Mouse (Mus musculus) CH12.LX (cell line): Measurements from ENCODE around the gene Ddias. TPM values are rescaled to one million over a fixed set of nuclear protein-coding genes. Genes with fewer than 3 reads are reported as not detected.

ENCODE experiments used
- DNase-seq: peaks from one replicate; pipeline ENCODE4 v3.0.0-alpha.2; 2013; ENCODE audit errors: extremely low read depth
- H3K27ac ChIP-seq: 2 replicates; pipeline ENCODE4 v1.5.1; 2012; ENCODE audit warnings: low read depth, mild to moderate bottlenecking, control low read depth, moderate library complexity; ENCODE audit not compliant: insufficient read depth
- H3K27me3 ChIP-seq: replicated peaks from 2 replicates; pipeline ENCODE3; 2012; ENCODE audit warnings: inconsistent platforms
- H3K36me3 ChIP-seq, 2 experiments: replicated peaks in 1 of 2; 2 replicates each; pipeline versions ENCODE3 to v1.6.1; 2012; ENCODE audit warnings: inconsistent platforms in 1 of 2, low read length in 1 of 2, mild to moderate bottlenecking in 1 of 2, mixed read lengths in 1 of 2, moderate library complexity in 1 of 2; ENCODE audit not compliant: control insufficient read depth in 1 of 2, insufficient read depth in 1 of 2
- H3K4me1 ChIP-seq, 2 experiments: 2 replicates each; pipeline ENCODE4 v1.6.1; 2012; ENCODE audit warnings: inconsistent platforms in 1 of 2, moderate library complexity in 1 of 2; ENCODE audit not compliant: insufficient read depth in 2 of 2, control insufficient read depth in 1 of 2
- H3K4me2 ChIP-seq: 2 replicates; pipeline ENCODE4 v1.6.1; 2012; ENCODE audit warnings: low read depth, mild to moderate bottlenecking, control low read depth; ENCODE audit not compliant: poor library complexity, insufficient read depth, severe bottlenecking
- H3K4me3 ChIP-seq, 3 experiments: fragments of 150-350 bp in 1 of 3; sonication (generic) in 1 of 3; replicated peaks in 1 of 3; 2 replicates each; pipeline versions ENCODE3 to v1.5.1; 2011 to 2012; ENCODE audit warnings: low read depth in 2 of 3, low read length in 2 of 3, mild to moderate bottlenecking in 2 of 3, moderate library complexity in 2 of 3, control low read depth in 1 of 3, improper control_type of control experiment in 1 of 3, inconsistent platforms in 1 of 3, mixed read lengths in 1 of 3; ENCODE audit not compliant: poor library complexity in 1 of 3
- H3K79me2 ChIP-seq: replicated peaks from 2 replicates; pipeline ENCODE4 v1.6.1; 2012; ENCODE audit warnings: mild to moderate bottlenecking, moderate library complexity; ENCODE audit not compliant: control insufficient read depth, poor library complexity, insufficient read depth, severe bottlenecking; ENCODE audit errors: extremely low read depth
- H3K9ac ChIP-seq: 2 replicates; pipeline ENCODE4 v1.6.1; 2012; ENCODE audit warnings: low read depth, mild to moderate bottlenecking, control low read depth, moderate library complexity; ENCODE audit not compliant: insufficient read depth
- H3K9me3 ChIP-seq: replicated peaks from 2 replicates; pipeline ENCODE3; 2012; ENCODE audit warnings: low read length, inconsistent platforms, mixed read lengths
- CHD1 ChIP-seq: IDR thresholded peaks from 2 replicates; pipeline ENCODE4 v1.6.1; 2012; ENCODE audit warnings: low read depth, low read length, improper control_type of control experiment, inconsistent platforms
- MAFK ChIP-seq: IDR thresholded peaks from 2 replicates; pipeline ENCODE4 v1.6.1; 2011; ENCODE audit warnings: low read length, improper control_type of control experiment; ENCODE audit not compliant: insufficient replicate concordance
- MEF2A ChIP-seq: IDR thresholded peaks from 2 replicates; pipeline ENCODE4 v1.6.1; 2014; ENCODE audit warnings: low read depth, mild to moderate bottlenecking, inconsistent platforms, low read length, improper control_type of control experiment, borderline replicate concordance
- NRF1 ChIP-seq: IDR thresholded peaks from 2 replicates; pipeline ENCODE4 v1.6.1; 2014; ENCODE audit warnings: low read depth, mild to moderate bottlenecking, inconsistent platforms, low read length, improper control_type of control experiment, moderate library complexity
- PAX5 ChIP-seq: IDR thresholded peaks from 2 replicates; pipeline ENCODE4 v1.6.1; 2012; ENCODE audit warnings: low read length, inconsistent platforms, mixed read lengths
- POLR2AphosphoS2 ChIP-seq: IDR thresholded peaks from 2 replicates; pipeline ENCODE4 v1.6.1; 2011; ENCODE audit warnings: low read depth, low read length, improper control_type of control experiment
- SIN3A ChIP-seq: IDR thresholded peaks from 2 replicates; pipeline ENCODE4 v1.6.1; 2012; ENCODE audit warnings: low read length, improper control_type of control experiment, inconsistent platforms
- TCF12 ChIP-seq: IDR thresholded peaks from 2 replicates; pipeline ENCODE4 v1.6.1; 2014; ENCODE audit warnings: low read depth, mild to moderate bottlenecking, inconsistent platforms, low read length, improper control_type of control experiment
- ZMIZ1 ChIP-seq: IDR thresholded peaks from 2 replicates; pipeline ENCODE4 v1.6.1; 2012; ENCODE audit warnings: low read depth, mild to moderate bottlenecking, inconsistent platforms, low read length, improper control_type of control experiment
- dilution Hi-C: fragments of 300-500 bp; cut with MboI; formaldehyde crosslinking; loops from 2 replicates; pipeline ENCODE4 v1.14.3; 2020; ENCODE audit warnings: low sequenced_read_pairs; ENCODE audit not compliant: extremely low pct_unique_long_range_greater_than_20kb, extremely low pct_ligation_motif_present
- in situ Hi-C: fragments of 300-500 bp; cut with MboI; formaldehyde crosslinking; loops from 3 replicates; pipeline ENCODE4 v1.14.3; 2019; ENCODE audit warnings: low sequenced_read_pairs, low pct_ligation_motif_present, low pct_unique_long_range_greater_than_20kb, mixed read lengths
- polyA plus RNA-seq: library from polyadenylated mRNA; unstranded; fragments of >175 nt; gene quantifications from 2 replicates; pipeline ENCODE4 v1.2.1, GENCODE M21; 2012; ENCODE audit warnings: low read depth; ENCODE audit not compliant: insufficient read length
- total RNA-seq, 2 experiments: library from RNA; depleted of rRNA; stranded (reverse); fragments of 300-350 nt in 1 of 2; fragments of >200 nt in 1 of 2; gene quantifications; 2 replicates each; pipeline ENCODE4 v1.2.3; 2012 to 2014

The Ddias gene
- total and polyA plus RNA-seq, 3 experiments = 17.5 to 38.0 (median 24.0) TPM

DNA sequence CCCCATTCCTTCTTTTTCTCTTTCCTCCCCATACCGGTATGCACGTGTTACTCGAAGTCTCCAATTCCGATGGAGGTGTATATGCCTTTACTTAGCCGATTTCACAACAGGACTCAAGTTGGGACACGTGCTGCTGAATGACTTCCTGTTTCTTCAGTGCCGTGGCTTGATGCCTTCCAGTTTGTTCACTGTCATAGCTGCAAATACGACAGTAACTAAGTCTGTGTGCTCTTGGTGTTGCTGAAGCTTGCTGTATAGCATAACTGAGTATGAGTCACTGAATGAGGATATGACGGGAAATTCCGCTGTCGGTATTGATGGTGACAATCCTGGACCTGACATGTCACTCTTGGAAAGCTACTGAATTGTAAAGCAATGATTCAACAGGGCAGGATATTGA, 36.8 kb downstream of the Ddias start:
- in situ Hi-C loops = no loop called here
- no peak overlapping the region for H3K4me3 ChIP-seq
- H3K9me3 ChIP-seq = no peaks in the 10 kb centered on the region
- dilution Hi-C loops = no loop called here
- no peak overlapping the region for H3K27ac ChIP-seq
- no peaks in the 10 kb centered on the region for H3K27me3 ChIP-seq
- DNase-seq = no peak
- TF ChIP-seq NRF1 = no peak
- H3K79me2 ChIP-seq = no peaks in the 10 kb centered on the region
- H3K4me2 ChIP-seq = no peak overlapping the region
- peaks cover 28 to 59% of the 10 kb centered on the region in 2 experiments for H3K36me3 ChIP-seq
- H3K4me1 ChIP-seq = peaks cover 2 to 4% of the 10 kb centered on the region in 2 experiments; a peak in 1 of 4 replicates
- no peak overlapping the region for H3K9ac ChIP-seq

GRCm38 (mm10) chr7:92836447-92836846, 37.6 kb downstream of the Ddias start:
- no peaks in the 10 kb centered on the region for H3K27me3 ChIP-seq
- peaks cover 2% of the 10 kb centered on the region; the same call in 1 of the 2 replicates for H3K79me2 ChIP-seq
- no peak for DNase-seq
- no peak overlapping the region for H3K4me2 ChIP-seq
- TF ChIP-seq MAFK (peak; percentile 84), ZMIZ1 (no peak)
- H3K36me3 ChIP-seq = peaks cover 31 to 66% of the 10 kb centered on the region in 2 experiments
- no peak overlapping the region for H3K9ac ChIP-seq
- no peaks in the 10 kb centered on the region for H3K9me3 ChIP-seq
- H3K4me3 ChIP-seq = no peak overlapping the region
- H3K4me1 ChIP-seq = peaks cover 2 to 4% of the 10 kb centered on the region in 2 experiments; a peak in 1 of 4 replicates
- dilution Hi-C loops = no loop called here
- in situ Hi-C loops = no loop called here
- H3K27ac ChIP-seq = no peak overlapping the region

DNA sequence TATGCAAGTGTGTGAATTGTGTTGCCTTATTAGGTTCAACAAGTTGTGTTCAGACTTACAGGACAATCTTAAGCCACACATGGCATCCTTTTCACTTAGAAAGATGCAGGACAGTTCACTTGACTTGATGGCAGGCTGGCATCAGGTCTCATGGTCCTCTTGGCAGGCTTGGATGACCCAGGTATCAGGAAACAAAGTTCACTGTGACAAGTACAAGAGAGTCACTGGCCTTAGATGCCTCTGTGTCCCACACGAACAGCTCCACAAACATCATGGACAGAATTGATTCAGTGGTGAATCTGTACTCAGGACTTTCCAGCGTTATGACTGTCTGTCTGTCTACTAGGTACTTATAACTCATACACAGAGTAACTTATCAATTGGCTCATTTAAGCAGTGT, 39.7 kb downstream of the Ddias start:
- H3K27me3 ChIP-seq = no peaks in the 10 kb centered on the region
- H3K27ac ChIP-seq = no peak overlapping the region
- H3K9me3 ChIP-seq = no peaks in the 10 kb centered on the region
- peaks cover 41 to 83% of the 10 kb centered on the region in 2 experiments for H3K36me3 ChIP-seq
- no peak overlapping the region for H3K4me3 ChIP-seq
- no peak for TF ChIP-seq PAX5
- no peak for TF ChIP-seq POLR2AphosphoS2
- TF ChIP-seq SIN3A = no peak
- no peak for TF ChIP-seq CHD1
- TF ChIP-seq TCF12 = no peak
- TF ChIP-seq MEF2A = no peak
- TF ChIP-seq, all 38 proteins: peak for 0
- Histone ChIP-seq H3K4me2 (no peak overlapping the region), H3K9ac (no peak overlapping the region), H3K79me2 (peaks cover 2% of the 10 kb centered on the region; the same call in 1 of the 2 replicates), H3K4me1 (peaks cover 2 to 4% of the 10 kb centered on the region in 2 experiments; a peak in 1 of 4 replicates)
- in situ Hi-C loops (no loop called here), dilution Hi-C loops (no loop called here)
- no peak for DNase-seq
